Mouse (Mus musculus): ENCODE data around the gene C8g. TPM values are rescaled to one million over a fixed set of nuclear protein-coding genes. Genes with fewer than 3 reads are reported as not detected.

The C8g gene
- 2.5 and 2.8 TPM in 2 replicates for polyA plus RNA-seq (2012; rRNA removed)

GRCm38 (mm10) chr2:25501593-25502486 is at the start of gene C8g:
Gene C8g (minus strand): TSS chr2:25501719.
- no peak for DNase-seq (ENCODE audit: extremely low spot score in 1 of 2, low spot score in 1 of 2)

- DNase-seq (ENCODE audit: extremely low spot score in 1 of 2, low spot score in 1 of 2): peak in 1 of 2 experiments; percentile 65
Measured at GRCm38 (mm10) chr2:25551186-25551585, 49.7 kb upstream of the C8g start.

- peak in 1 of 2 experiments; percentile 30 for DNase-seq (ENCODE audit: extremely low spot score in 1 of 2, low spot score in 1 of 2)
Measured at GRCm38 (mm10) chr2:25549021-25549991, 47.8 kb upstream of the C8g start.

- peak; percentile 97 to 99 for DNase-seq (ENCODE audit: extremely low spot score in 1 of 2, low spot score in 1 of 2)
Measured at GRCm38 (mm10) chr2:25546811-25547491, 45.4 kb upstream of the C8g start, which contains the start of gene Traf2. Gene Traf2 (minus strand): TSS chr2:25546940.

- DNase-seq (ENCODE audit: extremely low spot score in 1 of 2, low spot score in 1 of 2): peak in 1 of 2 experiments; percentile 38
Measured at GRCm38 (mm10) chr2:25545996-25546810, 44.7 kb upstream of the C8g start.

GRCm38 (mm10) chr2:25541644-25542367 is 40.3 kb upstream of the C8g start:
- no peak for DNase-seq (ENCODE audit: extremely low spot score in 1 of 2, low spot score in 1 of 2)

GRCm38 (mm10) chr2:25540541-25540948 is 39.0 kb upstream of the C8g start:
- no peak for DNase-seq (ENCODE audit: extremely low spot score in 1 of 2, low spot score in 1 of 2)

- no peak for DNase-seq (ENCODE audit: extremely low spot score in 1 of 2, low spot score in 1 of 2)
Measured at GRCm38 (mm10) chr2:25536531-25536930, 35.0 kb upstream of the C8g start.

- DNase-seq (ENCODE audit: extremely low spot score in 1 of 2, low spot score in 1 of 2): no peak
Measured at GRCm38 (mm10) chr2:25534866-25535182, 33.3 kb upstream of the C8g start.

- peak in 1 of 2 experiments; percentile 39 for DNase-seq (ENCODE audit: extremely low spot score in 1 of 2, low spot score in 1 of 2)
Measured at GRCm38 (mm10) chr2:25534178-25534865, 32.8 kb upstream of the C8g start.

GRCm38 (mm10) chr2:25533707-25534106 is 32.2 kb upstream of the C8g start:
- DNase-seq (ENCODE audit: extremely low spot score in 1 of 2, low spot score in 1 of 2): no peak

GRCm38 (mm10) chr2:25526510-25527302 is 25.2 kb upstream of the C8g start:
- no peak for DNase-seq (ENCODE audit: extremely low spot score in 1 of 2, low spot score in 1 of 2)

GRCm38 (mm10) chr2:25509912-25510311 is 8.4 kb upstream of the C8g start:
- no peak for DNase-seq (ENCODE audit: extremely low spot score in 1 of 2, low spot score in 1 of 2)

- no peak for DNase-seq (ENCODE audit: extremely low spot score in 1 of 2, low spot score in 1 of 2)
Measured at GRCm38 (mm10) chr2:25506964-25507363, 5.4 kb upstream of the C8g start.

GRCm38 (mm10) chr2:25505860-25506259 is 4.3 kb upstream of the C8g start:
- no peak for DNase-seq (ENCODE audit: extremely low spot score in 1 of 2, low spot score in 1 of 2)

GRCm38 (mm10) chr2:25505000-25505399 is 3.5 kb upstream of the C8g start:
- no peak for DNase-seq (ENCODE audit: extremely low spot score in 1 of 2, low spot score in 1 of 2)

- no peak for DNase-seq (ENCODE audit: extremely low spot score in 1 of 2, low spot score in 1 of 2)
Measured at GRCm38 (mm10) chr2:25504538-25504937, 3.0 kb upstream of the C8g start.

- no peak for DNase-seq (ENCODE audit: extremely low spot score in 1 of 2, low spot score in 1 of 2)
Measured at GRCm38 (mm10) chr2:25502726-25503125, 1.2 kb upstream of the C8g start.
